Mouse (Mus musculus) regulatory T cell (primary cell): ENCODE data around the gene Myo19.

Experiments
- in situ Hi-C: fragments of 300-600 bp; cut with MboI, MseI; formaldehyde crosslinking; loops from one replicate; pipeline ENCODE4 v1.15.1; 2025; ENCODE audit warnings: high pct_unique_total_duplicates

Gene Myo19

GRCm38 (mm10) chr11:84944639-84945435, 64.9 kb downstream of the Myo19 start:
- in situ Hi-C loops, result no loop called here

GRCm38 (mm10) chr11:84945841-84946240, 65.9 kb downstream of the Myo19 start:
- in situ Hi-C loops, result no loop called here

- in situ Hi-C loops, result no loop called here
Observed at GRCm38 (mm10) chr11:84947206-84947605, 67.3 kb downstream of the Myo19 start.

- in situ Hi-C loops, result no loop called here
Observed at GRCm38 (mm10) chr11:84948114-84948513, 68.2 kb downstream of the Myo19 start.

GRCm38 (mm10) chr11:84948526-84948925, 68.6 kb downstream of the Myo19 start:
- in situ Hi-C loops, result no loop called here

GRCm38 (mm10) chr11:84952611-84953010, 72.7 kb downstream of the Myo19 start:
- in situ Hi-C loops, result no loop called here

GRCm38 (mm10) chr11:84956400-84956799, 76.5 kb downstream of the Myo19 start:
- in situ Hi-C loops, result no loop called here

- in situ Hi-C loops, result no loop called here
Observed at GRCm38 (mm10) chr11:84957171-84957570, 77.2 kb downstream of the Myo19 start.

GRCm38 (mm10) chr11:84957591-84958270, 77.8 kb downstream of the Myo19 start, which contains the start of gene Car4:
TSS of gene Car4 (plus strand) at chr11:84957786.
- in situ Hi-C loops, result no loop called here

GRCm38 (mm10) chr11:84958271-84958630, 78.3 kb downstream of the Myo19 start:
- in situ Hi-C loops, result no loop called here

- in situ Hi-C loops, result no loop called here
Observed at GRCm38 (mm10) chr11:84959181-84959580, 79.2 kb downstream of the Myo19 start.

- in situ Hi-C loops, result no loop called here
Observed at GRCm38 (mm10) chr11:84959701-84960181, 79.8 kb downstream of the Myo19 start.

- in situ Hi-C loops, result no loop called here
Observed at GRCm38 (mm10) chr11:84960291-84960690, 80.3 kb downstream of the Myo19 start.

- in situ Hi-C loops, result no loop called here
Observed at GRCm38 (mm10) chr11:84960780-84961179, 80.8 kb downstream of the Myo19 start.
